9 mouse cellular contexts compared by ENCODE assay signal in the genomic region with DNA sequence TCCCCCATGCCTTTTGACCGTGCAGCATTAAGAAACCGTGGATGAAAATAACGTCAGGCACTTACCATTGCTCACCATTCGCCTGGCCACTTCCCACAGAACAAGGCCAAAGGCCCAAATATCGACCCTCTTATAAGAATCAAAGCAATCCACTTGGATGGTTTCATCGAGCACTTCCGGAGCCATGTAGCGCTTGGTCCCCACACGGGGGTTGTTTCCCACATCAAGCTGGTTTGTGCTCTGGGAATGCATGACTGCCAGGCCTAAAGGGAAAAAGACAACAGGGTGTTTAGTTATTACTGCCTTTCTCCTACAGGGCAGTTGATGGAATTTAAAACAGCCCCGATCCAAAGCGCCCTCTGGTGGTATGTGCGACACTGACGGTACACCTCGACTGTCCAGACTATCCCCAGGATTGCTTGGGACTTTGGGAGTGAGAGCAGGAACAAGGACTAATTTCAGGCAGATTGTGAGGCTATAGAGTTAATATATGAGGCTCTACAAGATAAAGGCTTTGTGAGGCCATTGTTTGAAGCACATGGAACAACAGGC. TPM values are rescaled to one million over a fixed set of nuclear protein-coding genes. Genes with fewer than 3 reads are reported as not detected.
DNase-seq lines count a peak whose midpoint lies in the region; ATAC-seq and TF ChIP-seq lines count a peak whose summit lies in the region.
"Had no signal": no experiment of that assay in that cellular context is flagged by ENCODE, and none has a peak within 500 bp of the region (broad histone marks: within the 10 kb centered on the region; RNA-seq: fewer than 3 reads in every experiment).

No protein-coding gene starts in this region.

- TF ChIP-seq CTCF in kidney, adult 2 months (conservative IDR thresholded peaks at IDR 0.05; ENCODE audit: insufficient read depth, insufficient read length, low read depth, low read length), result peak; percentile 48
- peak; percentile 73 for TF ChIP-seq CTCF in ES-Bruce4 (IDR thresholded peaks at IDR 0.05; ENCODE audit: low read depth, low read length)
- TF ChIP-seq CTCF in cortical plate, adult 2 months (IDR thresholded peaks at IDR 0.05; ENCODE audit: extremely low read depth, insufficient read depth, low read length), result peak; percentile 72

- no peaks in the 10 kb centered on the region for H3K9me3 ChIP-seq in ES-Bruce4 (replicated peaks; ENCODE audit: control insufficient read depth, insufficient read depth, low read length, poor library complexity, severe bottlenecking)
- H3K9me3 ChIP-seq: embryonic facial prominence, embryonic 13.5 days had no signal

- no peak for TF ChIP-seq EP300 in ES-Bruce4 (IDR thresholded peaks at IDR 0.05; ENCODE audit: insufficient read depth, low read depth, low read length)

- H3K4me1 ChIP-seq in kidney, adult 2 months (ENCODE audit: control insufficient read depth, insufficient read depth, low read length), result no peaks in the 10 kb centered on the region
- H3K4me1 ChIP-seq in ES-Bruce4 (ENCODE audit: control insufficient read depth, insufficient read depth, low read length), result no peaks in the 10 kb centered on the region
- peaks cover 2% of the 10 kb centered on the region; the same call in 1 of the 2 replicates for H3K4me1 ChIP-seq in cortical plate, adult 2 months (ENCODE audit: control insufficient read depth, insufficient read depth, low read length)
- H3K4me1 ChIP-seq: embryonic facial prominence, embryonic 13.5 days had no signal

- no peak overlapping the region for H3K27ac ChIP-seq in kidney, adult 2 months (ENCODE audit: insufficient read depth, low read depth, low read length)
- H3K27ac ChIP-seq in ES-Bruce4 (ENCODE audit: insufficient read depth, low read length), result no peak overlapping the region
- no peak overlapping the region for H3K27ac ChIP-seq in cortical plate, adult 2 months (ENCODE audit: insufficient read depth, low read length)
- H3K27ac ChIP-seq: embryonic facial prominence, embryonic 13.5 days had no signal

- peak; percentile 32 for DNase-seq in kidney, adult 2 months
- no peak for DNase-seq in kidney, postnatal 14 days
- peak; percentile 59 for DNase-seq in adipocyte (ENCODE audit: low spot score)
- peak; percentile 47 for DNase-seq in lung, postnatal 10 days
- no peak for DNase-seq in neural tube, embryonic 10.5 days (ENCODE audit: extremely low spot score, low spot score)

- 90% methylated on average over 14 of the region's 14 CpGs for WGBS in kidney, adult 2 months

- peaks cover 5% of the 10 kb centered on the region for H3K36me3 ChIP-seq in kidney, adult 2 months (ENCODE audit: control insufficient read depth, insufficient read depth, low read length)
- no peaks in the 10 kb centered on the region for H3K36me3 ChIP-seq in ES-Bruce4 (ENCODE audit: control insufficient read depth, insufficient read depth, low read length, poor library complexity, severe bottlenecking)

- H3K9ac ChIP-seq in ES-Bruce4 (ENCODE audit: low read depth, poor library complexity, severe bottlenecking), result no peak overlapping the region
- H3K9ac ChIP-seq: embryonic facial prominence, embryonic 13.5 days had no signal

- ATAC-seq in inflammation-experienced regulatory T-cells, adult 6 months, result no peak

- no peak for TF ChIP-seq POLR2A in kidney, adult 2 months (IDR thresholded peaks at IDR 0.05; ENCODE audit: low read depth, low read length)
- TF ChIP-seq POLR2A in ES-Bruce4 (IDR thresholded peaks at IDR 0.05; ENCODE audit: insufficient read depth, low read length), result no peak
- no peak for TF ChIP-seq POLR2A in cortical plate, adult 2 months (IDR thresholded peaks at IDR 0.05; ENCODE audit: extremely low read depth, insufficient read depth, low read length)

- H3K4me3 ChIP-seq in kidney, adult 2 months (ENCODE audit: insufficient read depth, low read depth, low read length), result no peak overlapping the region
- H3K4me3 ChIP-seq in ES-Bruce4 (ENCODE audit: low read depth, low read length), result no peak overlapping the region
- H3K4me3 ChIP-seq in cortical plate, adult 2 months (ENCODE audit: insufficient read depth, low read length), result no peak overlapping the region
- H3K4me3 ChIP-seq: embryonic facial prominence, embryonic 13.5 days had no signal

- no peaks in the 10 kb centered on the region for H3K27me3 ChIP-seq in kidney, adult 2 months (replicated peaks; ENCODE audit: control insufficient read depth, insufficient read depth, low read length)
- H3K27me3 ChIP-seq in ES-Bruce4 (ENCODE audit: control insufficient read depth, insufficient read depth, low read length, poor library complexity, severe bottlenecking), result no peaks in the 10 kb centered on the region
- H3K27me3 ChIP-seq: embryonic facial prominence, embryonic 13.5 days had no signal

RNA-seq across cellular contexts. Expression of a gene that starts 11.0 kb away (rescaled TPM):
- not detected in 2 replicates for polyA plus RNA-seq in kidney, adult 2 months (2012; rRNA removed)
- polyA plus RNA-seq in ES-Bruce4 (2011; ENCODE audit: insufficient read depth, insufficient read length, low read depth, missing spikeins), result not detected in 2 replicates
- not detected in 2 replicates for polyA plus RNA-seq in cortical plate, adult 2 months (2012; rRNA removed)
- not detected for polyA plus RNA-seq in inflammation-experienced regulatory T-cells, adult 6 months (2017; shearing (Covaris generic))
- polyA plus RNA-seq: embryonic facial prominence, embryonic 13.5 days had no signal

Comparison
In these comparisons a context has a peak if more than half of its experiments do, and no peak if none do; other contexts are left out.
1. DNase-seq: peak in kidney, adult 2 months (single experiment), adipocyte (single experiment) and lung, postnatal 10 days (single experiment); none in kidney, postnatal 14 days (single experiment) and neural tube, embryonic 10.5 days (single experiment).
2. Peak in every context shown above with its lines, with median percentiles within 50 percentile points of each other: CTCF ChIP-seq.